ENCODE assay signal across 10 mouse cellular contexts in genomic region chr19:20536538-20536937, GRCm38 (mm10). TPM values are rescaled to one million over a fixed set of nuclear protein-coding genes. Genes with fewer than 3 reads are reported as not detected.
DNase-seq lines count a peak whose midpoint lies in the region; ATAC-seq lines count a peak whose summit lies in the region.
"Had no signal": no experiment of that assay in that cellular context is flagged by ENCODE, and none has a peak within 500 bp of the region (broad histone marks: within the 10 kb centered on the region; RNA-seq: fewer than 3 reads in every experiment).

No protein-coding gene starts in this region.

- ATAC-seq in common myeloid progenitor, adult 5-6 weeks (replicated peaks; ENCODE audit: low read depth, poor library complexity, severe bottlenecking) = peak; percentile 50; the same call in 1 of the 2 replicates
- ATAC-seq: inflammation-experienced regulatory T-cells, adult 6 months had no signal

- DNase-seq in layer of hippocampus, adult 18-20 months (ENCODE audit: low spot score in 2 of 2) = peak; percentile 46 to 47
- no peak for DNase-seq in layer of hippocampus, postnatal 25 days (ENCODE audit: extremely low spot score in 1 of 2, low spot score in 1 of 2)
- DNase-seq in left cerebral cortex, adult 18-20 months (ENCODE audit: low spot score in 2 of 2) = peak; percentile 48 to 62
- DNase-seq in skeletal muscle tissue, adult 2 months (ENCODE audit: low read depth, low spot score) = peak; percentile 32
- no peak for DNase-seq in thymus, postnatal 4 days
- DNase-seq in adrenal gland, adult (ENCODE audit: inconsistent age in 2 of 2, low spot score in 1 of 2) = no peak
- DNase-seq: lung, embryonic 14.5 days; thymus, postnatal 14 days had no signal

RNA-seq across cellular contexts. Expression of gene Aldh1a1, which starts 44.0 kb away (rescaled TPM):
- 10 to 100 TPM; 43.8 TPM for total RNA-seq in layer of hippocampus, adult 18-20 months (2021)
- total RNA-seq in layer of hippocampus, postnatal 25 days (2021) = 10 to 100 TPM; 69.3 to 69.5 TPM
- total RNA-seq in common myeloid progenitor, adult 5-6 weeks (2017) = 52.0 and 61.9 TPM in 2 replicates
- 10 to 100 TPM; 34.4 to 54.5 TPM for total RNA-seq in left cerebral cortex, adult 18-20 months (2021)

Comparison
In these comparisons a context has a peak if more than half of its experiments do, and no peak if none do; other contexts are left out.
1. DNase-seq: peak in layer of hippocampus, adult 18-20 months (2 of 2), left cerebral cortex, adult 18-20 months (2 of 2) and skeletal muscle tissue, adult 2 months (single experiment); none in layer of hippocampus, postnatal 25 days (0 of 2), thymus, postnatal 4 days (single experiment) and adrenal gland, adult (0 of 2).